Mouse (Mus musculus) liver, embryonic 12.5 days (tissue): Measurements from ENCODE around the gene Cebpz. TPM values are rescaled to one million over a fixed set of nuclear protein-coding genes. Genes with fewer than 3 reads are reported as not detected.

Source experiments
- ATAC-seq: fragments of 200-750 bp; cut with Nextera tagmentation; 2 replicates; pipeline ENCODE4 v1.8.0; 2017; ENCODE audit warnings: moderate number of reproducible peaks, mild to moderate bottlenecking, moderate library complexity
- H3K27ac ChIP-seq: fragments of 300-500 bp; sonication (generic); 2 replicates; pipeline ENCODE4 v1.5.1; 2016; ENCODE audit warnings: mild to moderate bottlenecking
- H3K27me3 ChIP-seq: fragments of 300-500 bp; sonication (generic); replicated peaks from 2 replicates; pipeline ENCODE4 v1.6.1; 2016; ENCODE audit warnings: mild to moderate bottlenecking, moderate library complexity
- H3K36me3 ChIP-seq: fragments of 300-500 bp; sonication (generic); 2 replicates; pipeline ENCODE4 v1.6.1; 2016; ENCODE audit warnings: mild to moderate bottlenecking, moderate library complexity
- H3K4me1 ChIP-seq: fragments of 300-500 bp; sonication (generic); 2 replicates; pipeline ENCODE4 v1.6.1; 2016
- H3K4me2 ChIP-seq: fragments of 300-500 bp; sonication (generic); 2 replicates; pipeline ENCODE4 v1.6.1; 2016; ENCODE audit warnings: mild to moderate bottlenecking, moderate library complexity
- H3K4me3 ChIP-seq: fragments of 300-500 bp; sonication (generic); 2 replicates; pipeline ENCODE4 v1.5.1; 2016; ENCODE audit warnings: mild to moderate bottlenecking, moderate library complexity
- H3K9ac ChIP-seq: fragments of 300-500 bp; sonication (generic); 2 replicates; pipeline ENCODE4 v1.6.1; 2016; ENCODE audit warnings: mild to moderate bottlenecking, moderate library complexity
- H3K9me3 ChIP-seq: fragments of 300-500 bp; sonication (generic); replicated peaks from 2 replicates; pipeline ENCODE4 v1.6.1; 2016; ENCODE audit warnings: mild to moderate bottlenecking, moderate library complexity
- WGBS: fragments of 180-500 bp; shearing (Covaris S2); methylation state at CpG from one replicate; pipeline ENCODE4 v1.1.7; 2016; ENCODE audit not compliant: insufficient replicate concordance; 5-methylcytosine and 5-hydroxymethylcytosine counted together
- polyA plus RNA-seq: library from polyadenylated mRNA; unstranded; fragments of >200 nt; fragmentation: Nextera tagmentation; extraction: Ambion mirVana; gene quantifications from 2 replicates; pipeline ENCODE4 v1.2.1, GENCODE M21; 2016

The Cebpz gene
- polyA plus RNA-seq, 1 experiment from 2014 or later = 53.5 TPM

- peak overlapping the region; percentile 90 for H3K4me3 ChIP-seq
- peaks cover 51% of the 10 kb centered on the region for H3K36me3 ChIP-seq
- no peaks in the 10 kb centered on the region for H3K9me3 ChIP-seq
- peak overlapping the region; percentile 81 for H3K9ac ChIP-seq
- peak overlapping the region; percentile 87 for H3K4me2 ChIP-seq
- WGBS = 6% methylated on average over 26 of the region's 26 CpGs
- peak overlapping the region; percentile 61 for H3K27ac ChIP-seq
- H3K27me3 ChIP-seq = no peaks in the 10 kb centered on the region
- peaks cover 46% of the 10 kb centered on the region for H3K4me1 ChIP-seq
- peak; percentile 30 for ATAC-seq
Observed at GRCm38 (mm10) chr17:78937229-78937853, 475 bp upstream of the Cebpz start.

- 38% methylated on average over 2 of the region's 2 CpGs for WGBS
- Histone ChIP-seq H3K27me3 (no peaks in the 10 kb centered on the region), H3K9ac (peak overlapping the region; percentile 81), H3K4me1 (peaks cover 46% of the 10 kb centered on the region), H3K27ac (no peak overlapping the region), H3K9me3 (no peaks in the 10 kb centered on the region), H3K4me2 (peak overlapping the region; percentile 87), H3K4me3 (peak overlapping the region; percentile 90), H3K36me3 (peaks cover 57% of the 10 kb centered on the region)
- no peak for ATAC-seq
Observed at GRCm38 (mm10) chr17:78935857-78936256, 1.0 kb downstream of the Cebpz start.

GRCm38 (mm10) chr17:78917696-78918095 is 19.2 kb downstream of the Cebpz start:
- WGBS = 50% methylated on average over 6 of the region's 6 CpGs
- H3K4me3 ChIP-seq = peak overlapping the region; percentile 78
- peaks cover 24% of the 10 kb centered on the region for H3K4me1 ChIP-seq
- 0 out of 2 replicates have a peak overlapping the region, but pooled peaks have one; percentile 10 for H3K27ac ChIP-seq
- H3K4me2 ChIP-seq = peak overlapping the region; percentile 85
- H3K9me3 ChIP-seq = no peaks in the 10 kb centered on the region
- H3K27me3 ChIP-seq = no peaks in the 10 kb centered on the region
- H3K9ac ChIP-seq = peak overlapping the region; percentile 80; the same call in 1 of the 2 replicates
- H3K36me3 ChIP-seq = peaks cover 42% of the 10 kb centered on the region
- ATAC-seq = no peak

GRCm38 (mm10) chr17:78916899-78917298 is 20.0 kb downstream of the Cebpz start:
- Histone ChIP-seq H3K27me3 (no peaks in the 10 kb centered on the region), H3K27ac (peak overlapping the region; percentile 87), H3K9me3 (no peaks in the 10 kb centered on the region), H3K4me2 (peak overlapping the region; percentile 85), H3K9ac (peak overlapping the region; percentile 80), H3K4me1 (peaks cover 28% of the 10 kb centered on the region), H3K4me3 (peak overlapping the region; percentile 78), H3K36me3 (peaks cover 36% of the 10 kb centered on the region)
- 5% methylated on average over 11 of the region's 11 CpGs for WGBS
- no peak for ATAC-seq

GRCm38 (mm10) chr17:78916369-78916813 is 20.5 kb downstream of the Cebpz start, which contains the start of gene Cebpzos:
Cebpzos (plus strand) TSS chr17:78916500.
- peak within 1 kb of the TSS; percentile 78 for H3K4me3 ChIP-seq
- WGBS = under 1% methylated on average over 37 of the region's 37 CpGs
- H3K27ac ChIP-seq = peak within 1 kb of the TSS; percentile 87
- no peaks in the 10 kb centered on the region for H3K9me3 ChIP-seq
- ATAC-seq = peak; percentile 95
- peaks cover 28% of the 10 kb centered on the region for H3K4me1 ChIP-seq
- peak within 1 kb of the TSS; percentile 80 for H3K9ac ChIP-seq
- peaks cover 30% of the 10 kb centered on the region for H3K36me3 ChIP-seq
- H3K4me2 ChIP-seq = peak within 1 kb of the TSS; percentile 85
- H3K27me3 ChIP-seq = no peaks in the 10 kb centered on the region

GRCm38 (mm10) chr17:78915772-78916171 is 21.1 kb downstream of the Cebpz start:
- Histone ChIP-seq H3K27ac (peak overlapping the region; percentile 87), H3K36me3 (peaks cover 25% of the 10 kb centered on the region), H3K9ac (peak overlapping the region; percentile 80), H3K4me3 (peak overlapping the region; percentile 78), H3K27me3 (no peaks in the 10 kb centered on the region), H3K9me3 (no peaks in the 10 kb centered on the region), H3K4me2 (peak overlapping the region; percentile 85), H3K4me1 (peaks cover 28% of the 10 kb centered on the region)
- 0 out of 2 replicates have a peak, but pooled peaks have one; percentile 0 for ATAC-seq
- WGBS = 47% methylated on average over 6 of the region's 6 CpGs

GRCm38 (mm10) chr17:78913921-78914320 is 22.9 kb downstream of the Cebpz start:
- H3K27ac ChIP-seq = no peak overlapping the region
- no peaks in the 10 kb centered on the region for H3K27me3 ChIP-seq
- no peak overlapping the region for H3K4me3 ChIP-seq
- peaks cover 9% of the 10 kb centered on the region for H3K36me3 ChIP-seq
- ATAC-seq = no peak
- H3K4me2 ChIP-seq = peak overlapping the region; percentile 64; the same call in 1 of the 2 replicates
- no peaks in the 10 kb centered on the region for H3K9me3 ChIP-seq
- no peak overlapping the region for H3K9ac ChIP-seq
- peaks cover 28% of the 10 kb centered on the region for H3K4me1 ChIP-seq
- 70% methylated on average over 3 of the region's 3 CpGs for WGBS

GRCm38 (mm10) chr17:78912861-78913281 is 24.0 kb downstream of the Cebpz start:
- Histone ChIP-seq H3K4me1 (peaks cover 28% of the 10 kb centered on the region), H3K36me3 (peaks cover under 1% of the 10 kb centered on the region; the same call in 1 of the 2 replicates), H3K27me3 (no peaks in the 10 kb centered on the region), H3K27ac (no peak overlapping the region), H3K4me2 (peak overlapping the region; percentile 64), H3K9ac (peak overlapping the region; percentile 8; the same call in 1 of the 2 replicates), H3K4me3 (peak overlapping the region; percentile 50), H3K9me3 (no peaks in the 10 kb centered on the region)
- ATAC-seq = peak; percentile 38; the same call in 1 of the 2 replicates
- 24% methylated on average over 6 of the region's 6 CpGs for WGBS

- no peak for ATAC-seq
- H3K4me2 ChIP-seq = no peak overlapping the region
- H3K36me3 ChIP-seq = no peaks in the 10 kb centered on the region
- peaks cover 12% of the 10 kb centered on the region; the same call in 1 of the 2 replicates for H3K4me1 ChIP-seq
- no peaks in the 10 kb centered on the region for H3K9me3 ChIP-seq
- no peak overlapping the region for H3K27ac ChIP-seq
- no peak overlapping the region for H3K4me3 ChIP-seq
- H3K27me3 ChIP-seq = no peaks in the 10 kb centered on the region
- H3K9ac ChIP-seq = no peak overlapping the region
- 53% methylated on average over 2 of the region's 2 CpGs for WGBS
Observed at GRCm38 (mm10) chr17:78909374-78909773, 27.5 kb downstream of the Cebpz start.

- H3K36me3 ChIP-seq = no peaks in the 10 kb centered on the region
- ATAC-seq = no peak
- no peak within 1 kb of the TSS for H3K4me2 ChIP-seq
- no peaks in the 10 kb centered on the region for H3K27me3 ChIP-seq
- H3K4me3 ChIP-seq = no peak within 1 kb of the TSS
- no peaks in the 10 kb centered on the region for H3K9me3 ChIP-seq
- no peak within 1 kb of the TSS for H3K27ac ChIP-seq
- WGBS = 68% methylated on average over 5 of the region's 5 CpGs
- H3K9ac ChIP-seq = no peak within 1 kb of the TSS
- 0 out of 2 replicates have a peak, but pooled peaks cover 3% of the 10 kb centered on the region for H3K4me1 ChIP-seq
Observed at GRCm38 (mm10) chr17:78906892-78907291, 30.0 kb downstream of the Cebpz start, which contains the start of gene Sult6b1. Sult6b1 (minus strand) TSS chr17:78906992.

GRCm38 (mm10) chr17:78903158-78903557 is 33.7 kb downstream of the Cebpz start:
- Histone ChIP-seq H3K27me3 (no peaks in the 10 kb centered on the region), H3K4me1 (0 out of 2 replicates have a peak, but pooled peaks cover 3% of the 10 kb centered on the region), H3K4me3 (no peak overlapping the region), H3K27ac (no peak overlapping the region), H3K9ac (no peak overlapping the region), H3K36me3 (no peaks in the 10 kb centered on the region), H3K9me3 (no peaks in the 10 kb centered on the region), H3K4me2 (no peak overlapping the region)
- ATAC-seq = no peak
- WGBS = 57% methylated on average over 2 of the region's 2 CpGs

GRCm38 (mm10) chr17:78895394-78895793 is 41.5 kb downstream of the Cebpz start:
- Histone ChIP-seq H3K36me3 (no peaks in the 10 kb centered on the region), H3K9me3 (no peaks in the 10 kb centered on the region), H3K9ac (no peak overlapping the region), H3K4me2 (peak overlapping the region; percentile 22; the same call in 1 of the 2 replicates), H3K27ac (no peak overlapping the region), H3K4me1 (no peaks in the 10 kb centered on the region), H3K27me3 (no peaks in the 10 kb centered on the region), H3K4me3 (no peak overlapping the region)
- no peak for ATAC-seq
- 26% methylated on average over 8 of the region's 8 CpGs for WGBS
